Mouse (Mus musculus) lung, postnatal 4 days (tissue): ENCODE measurements around the gene Rnf217.
A peak's percentile ranks its signal among the peaks of the same experiment; 100 is the strongest.

Source experiments
- DNase-seq, 2 experiments: peaks; one replicate each; pipeline ENCODE4 v3.0.0; 2021

The Rnf217 gene

DNA sequence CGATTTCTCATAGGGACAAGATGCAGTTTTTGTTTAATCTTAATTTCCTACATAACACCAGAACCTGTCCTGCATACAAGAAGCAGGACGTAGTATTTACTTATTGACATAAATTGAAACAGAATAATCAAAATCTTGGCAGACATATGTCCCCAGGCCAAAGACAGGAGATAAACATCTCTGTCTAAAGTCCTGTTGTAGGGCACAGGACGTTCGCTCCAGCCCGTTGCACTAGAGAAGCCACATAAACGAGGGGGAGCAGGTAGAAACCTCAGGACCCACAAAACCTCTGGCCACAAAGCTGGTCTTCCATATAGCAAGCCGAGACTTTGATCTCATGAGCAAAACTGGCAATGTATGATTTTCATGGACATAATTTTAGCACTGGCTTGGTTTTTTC is 57.1 kb downstream of the Rnf217 start:
- DNase-seq: no peak

- no peak for DNase-seq
These were observed 57.6 kb downstream of the Rnf217 start for GRCm38 (mm10) chr10:31551362-31551761.

DNA sequence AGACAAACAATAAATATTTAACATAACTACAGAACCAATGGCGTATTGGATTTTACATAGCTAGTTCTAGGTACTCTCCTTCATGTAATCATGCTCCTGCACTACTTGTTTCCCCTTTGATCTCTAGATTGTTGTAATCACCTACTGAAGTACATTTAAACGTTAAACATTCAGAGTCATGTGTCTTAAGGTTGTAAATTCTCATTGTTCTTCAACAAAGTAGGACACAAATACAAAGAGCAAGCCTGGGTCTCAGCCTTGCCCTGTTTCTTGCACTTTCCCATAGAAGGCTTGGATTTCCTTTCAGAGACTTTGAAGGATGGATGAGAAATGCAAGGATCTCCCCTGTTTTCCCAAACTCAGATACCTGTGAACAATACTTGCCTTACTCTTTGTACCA is 61.8 kb downstream of the Rnf217 start:
- no peak for DNase-seq

DNA sequence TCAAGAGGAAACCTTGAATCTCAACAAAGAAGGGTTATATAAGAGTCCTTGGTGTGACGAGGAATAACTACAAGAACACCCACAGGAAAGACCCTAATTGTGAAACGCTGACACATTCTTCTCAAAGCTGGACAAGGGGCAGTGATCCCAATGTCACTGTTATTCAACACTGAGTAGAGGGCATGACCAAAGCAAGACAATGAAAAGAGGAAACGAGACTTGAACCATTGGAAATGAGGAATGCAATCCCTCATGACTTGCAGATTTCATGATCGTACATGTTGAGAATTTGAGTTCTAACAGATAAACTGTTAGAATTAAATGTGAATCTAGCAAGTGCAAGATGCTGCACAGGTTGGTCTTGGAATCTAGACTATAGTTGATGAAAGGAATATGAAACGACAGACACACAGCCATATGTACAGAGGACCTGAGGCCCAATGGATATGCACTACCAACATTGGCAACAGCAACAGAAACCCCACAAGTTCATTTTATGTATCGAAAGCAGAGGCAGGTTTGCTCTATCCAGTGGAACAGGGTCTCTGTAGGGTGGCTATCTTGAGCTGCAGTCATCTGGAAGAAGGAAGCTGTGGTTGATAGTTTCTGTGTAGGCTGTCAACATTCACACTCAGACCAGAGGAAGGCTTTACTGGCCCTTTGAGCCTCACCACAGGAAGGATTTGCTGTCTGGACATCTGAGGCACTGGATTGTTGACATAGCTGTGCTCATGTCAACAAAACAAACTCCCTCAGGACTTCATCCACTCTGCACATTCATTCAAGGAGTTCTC is 64.6 kb downstream of the Rnf217 start:
- DNase-seq: no peak

DNA sequence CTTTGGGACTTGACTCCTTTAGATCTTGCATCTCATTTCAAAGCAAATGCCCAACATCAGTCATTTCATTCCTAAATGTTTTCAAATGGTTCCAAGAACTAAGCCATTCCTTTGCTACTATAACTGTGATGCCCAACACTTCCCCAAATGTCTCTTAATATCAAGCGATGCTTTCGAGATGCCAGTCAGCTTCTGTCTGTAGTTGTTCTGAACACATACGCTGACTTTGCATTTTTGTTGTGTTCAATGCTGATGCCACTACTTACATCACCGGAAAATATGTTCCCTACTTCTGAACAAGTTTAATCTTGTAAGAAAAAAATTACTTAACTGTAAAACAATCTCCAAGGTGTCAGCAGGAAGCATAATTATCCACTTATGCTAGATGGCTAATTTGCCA is 68.5 kb downstream of the Rnf217 start:
- DNase-seq: no peak

GRCm38 (mm10) chr10:31539351-31539750 is 69.6 kb downstream of the Rnf217 start:
- DNase-seq: no peak

DNA sequence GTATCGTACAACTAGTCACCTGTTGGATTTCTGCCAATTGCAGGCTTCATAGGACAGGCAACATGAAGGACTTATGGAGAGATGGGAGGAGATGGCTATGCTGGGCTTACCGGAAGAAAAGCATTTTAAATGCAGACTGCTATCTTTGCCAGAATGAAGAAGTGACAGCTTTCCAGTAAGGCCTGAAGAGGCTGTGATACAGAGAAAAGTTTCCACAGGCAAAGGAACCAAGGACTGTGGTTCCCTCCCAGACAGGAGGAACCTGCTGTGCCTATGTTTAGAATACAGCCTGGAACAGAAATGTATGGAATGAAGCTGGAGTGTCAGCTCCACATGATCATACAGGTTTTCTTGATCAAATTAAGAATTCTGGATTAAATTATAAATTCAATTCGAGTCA is 70.3 kb downstream of the Rnf217 start:
- DNase-seq: no peak

DNA sequence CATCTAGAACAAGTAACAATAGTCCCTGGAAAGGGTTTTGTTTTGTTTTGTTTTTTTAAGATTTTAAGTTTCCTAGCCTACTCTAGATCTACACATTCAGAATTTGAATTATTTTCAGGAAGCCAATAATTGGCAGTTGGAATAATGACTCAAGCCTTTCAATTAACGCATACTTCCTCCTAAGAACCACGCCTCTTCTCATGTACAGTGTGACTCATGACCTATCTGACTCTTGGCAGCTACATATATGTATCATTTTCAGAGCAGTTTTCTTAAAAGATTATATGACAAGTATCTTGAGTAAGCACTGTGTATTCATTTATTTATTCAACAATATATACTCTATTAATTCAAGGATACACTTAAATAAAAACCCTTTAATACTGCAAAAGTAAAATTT is 70.7 kb downstream of the Rnf217 start:
- DNase-seq: no peak

- DNase-seq: no peak
These were observed 71.8 kb downstream of the Rnf217 start for GRCm38 (mm10) chr10:31537213-31537612.

DNA sequence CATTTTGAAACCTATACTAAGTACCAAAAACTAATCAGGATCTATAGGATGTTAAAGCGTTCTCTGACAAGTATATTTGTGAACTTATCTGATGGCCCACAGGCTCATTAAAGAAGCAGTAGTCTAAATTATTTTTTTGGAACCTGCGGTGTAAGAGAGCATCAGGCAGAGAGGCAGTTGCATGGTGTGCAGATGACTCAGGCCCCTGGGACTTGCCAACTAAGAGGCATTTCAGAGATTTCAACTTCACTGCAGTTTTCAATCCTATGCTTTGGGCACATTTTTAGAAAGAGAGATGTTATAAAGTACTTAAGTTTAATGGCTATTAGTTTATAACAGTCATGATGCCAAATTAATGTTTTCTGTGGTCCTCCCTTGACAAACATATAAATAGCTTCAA is 73.9 kb downstream of the Rnf217 start:
- no peak for DNase-seq

DNA sequence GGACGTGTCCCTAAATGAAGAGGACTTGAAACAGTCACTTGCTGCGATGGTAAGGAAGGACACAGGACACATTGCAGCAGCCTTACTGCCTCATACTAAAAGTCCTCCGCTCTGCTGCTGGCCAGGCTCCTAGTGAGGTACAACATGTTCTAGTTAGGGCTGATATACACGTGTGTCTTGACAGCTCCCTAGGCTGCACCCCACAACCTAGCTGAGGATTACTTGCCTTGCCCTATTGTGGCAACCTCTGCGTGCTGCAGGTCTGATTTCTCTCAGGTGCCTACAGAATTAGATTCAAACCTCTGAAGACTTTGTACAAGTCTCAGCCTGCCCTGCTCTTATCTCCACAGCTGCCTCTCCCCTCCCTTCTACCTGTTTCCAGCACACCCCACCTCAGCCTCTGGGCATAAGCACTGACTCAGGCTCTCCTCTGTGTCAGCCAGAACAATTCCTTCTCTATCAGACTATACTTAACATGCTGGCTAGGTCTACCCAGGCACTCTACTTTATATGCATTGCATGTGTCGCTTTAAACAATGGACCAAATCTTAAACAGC is 75.6 kb downstream of the Rnf217 start:
- no peak for DNase-seq

DNA sequence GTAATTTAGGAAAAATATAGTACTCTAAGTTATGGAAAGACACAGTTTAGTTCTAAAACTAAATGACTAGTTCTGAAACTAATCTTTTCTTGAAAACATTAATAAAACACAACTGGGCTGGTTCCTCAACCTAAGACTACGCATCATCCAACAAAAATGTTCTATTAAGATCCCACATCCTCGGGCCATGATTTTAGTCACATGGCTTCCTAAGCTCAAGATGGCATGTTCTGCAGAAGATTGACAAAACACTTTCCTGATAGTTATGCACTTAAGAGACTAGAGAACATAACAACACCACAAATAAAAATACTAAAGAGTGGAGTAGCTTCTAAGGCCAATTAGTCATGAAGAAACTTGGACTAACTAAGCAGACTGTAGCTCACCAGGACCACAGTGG is 76.2 kb downstream of the Rnf217 start:
- DNase-seq: no peak

DNA sequence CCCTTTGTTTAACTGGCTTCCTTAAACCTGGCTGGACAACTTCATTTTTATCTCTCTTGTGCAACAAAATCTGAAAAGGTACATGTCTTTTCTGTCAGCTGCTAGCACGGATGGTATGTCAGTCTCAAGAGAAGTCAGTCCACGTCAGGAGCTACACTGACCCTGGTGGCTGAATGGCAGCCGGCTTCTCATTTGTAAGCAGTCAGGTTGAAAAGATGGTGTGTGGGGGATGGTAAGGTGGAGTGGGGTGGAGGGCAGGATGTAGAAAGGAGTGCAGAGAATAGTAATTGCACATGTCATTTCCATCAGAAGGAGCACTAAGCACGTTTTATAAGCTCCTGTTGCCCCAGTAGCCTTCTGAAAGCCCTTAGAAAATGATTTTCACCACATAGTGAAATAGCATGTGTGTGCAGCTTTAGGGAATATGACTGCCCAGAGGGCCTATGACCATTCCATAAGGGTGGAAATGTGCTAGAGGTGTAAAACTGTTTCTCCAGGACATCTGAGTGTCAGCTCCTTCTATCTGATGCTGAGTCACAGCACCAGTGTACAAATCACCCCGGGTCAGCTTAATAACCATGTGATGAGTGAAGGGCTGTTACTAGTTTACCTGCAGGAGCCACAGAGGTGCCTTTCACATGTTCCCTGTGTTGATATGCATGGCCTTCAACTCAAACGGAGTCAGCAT is 80.5 kb downstream of the Rnf217 start:
- DNase-seq: no peak

- DNase-seq: no peak
These were observed 83.3 kb downstream of the Rnf217 start for GRCm38 (mm10) chr10:31525705-31526104.

GRCm38 (mm10) chr10:31519420-31519819 is 89.6 kb downstream of the Rnf217 start:
- DNase-seq: peak; percentile 25 to 38

GRCm38 (mm10) chr10:31518210-31518609 is 90.8 kb downstream of the Rnf217 start:
- DNase-seq: no peak

DNA sequence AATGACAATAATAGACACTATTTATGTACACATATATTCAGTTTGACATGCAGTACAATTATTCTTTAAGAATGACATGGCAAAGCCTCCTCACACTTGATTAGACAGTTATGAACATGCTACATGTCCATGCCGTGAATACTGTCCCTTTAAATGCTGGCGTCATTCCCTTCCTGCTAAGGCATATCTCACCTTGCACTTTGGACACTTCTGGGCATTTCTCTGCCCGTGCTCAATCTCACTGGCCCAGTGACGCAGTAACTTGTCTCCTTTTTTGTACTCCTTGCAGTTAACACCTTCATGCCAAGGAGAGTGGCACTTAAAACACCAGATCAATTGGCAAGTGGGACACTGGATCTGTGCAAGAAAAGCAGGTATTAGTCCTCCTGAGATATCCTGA is 91.8 kb downstream of the Rnf217 start:
- no peak for DNase-seq

- no peak for DNase-seq
These were observed 93.1 kb downstream of the Rnf217 start for GRCm38 (mm10) chr10:31515897-31516296.

DNA sequence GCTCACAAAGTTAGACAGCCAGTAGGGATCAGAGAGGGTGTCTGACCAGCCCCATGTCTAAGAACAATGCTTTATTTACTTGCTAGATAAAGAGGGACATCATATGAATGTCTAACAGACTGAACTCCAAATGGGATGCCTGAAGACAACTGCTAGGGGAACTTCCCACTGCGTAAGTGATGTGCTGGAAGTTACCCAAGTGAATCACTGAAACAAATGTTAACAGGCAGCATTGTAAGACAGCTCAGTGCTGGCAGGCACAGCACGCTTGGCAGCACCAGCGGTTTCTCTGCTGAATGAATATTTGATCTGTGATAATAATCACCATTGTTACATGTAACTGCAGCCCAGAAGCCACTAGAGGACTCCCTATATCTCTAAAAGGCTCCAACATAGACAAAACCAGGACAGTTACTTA is 104.8 kb downstream of the Rnf217 start:
- DNase-seq: peak; percentile 34 to 70

GRCm38 (mm10) chr10:31503542-31504133 is 105.3 kb downstream of the Rnf217 start:
- no peak for DNase-seq

- DNase-seq: no peak
These were observed 107.3 kb downstream of the Rnf217 start for GRCm38 (mm10) chr10:31501644-31502043.

DNA sequence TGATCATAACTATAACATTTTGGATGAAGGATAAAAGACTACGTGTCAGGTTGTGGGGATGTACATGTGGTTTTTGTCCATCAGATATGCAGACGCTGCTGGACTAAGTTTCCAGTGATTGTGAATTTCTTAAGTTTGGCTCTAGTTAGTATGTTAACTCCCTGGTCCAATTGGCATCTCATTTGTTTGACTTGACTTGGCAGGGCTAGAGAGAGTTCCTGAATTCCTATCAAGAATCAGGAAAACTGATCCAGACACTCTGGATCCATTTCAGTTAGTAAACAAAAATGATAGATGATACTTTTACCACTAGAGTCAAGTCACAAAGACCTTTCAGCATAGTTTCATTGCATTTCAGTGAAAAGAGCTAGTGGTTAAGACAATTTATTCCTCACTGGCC is 112.1 kb downstream of the Rnf217 start:
- no peak for DNase-seq

DNA sequence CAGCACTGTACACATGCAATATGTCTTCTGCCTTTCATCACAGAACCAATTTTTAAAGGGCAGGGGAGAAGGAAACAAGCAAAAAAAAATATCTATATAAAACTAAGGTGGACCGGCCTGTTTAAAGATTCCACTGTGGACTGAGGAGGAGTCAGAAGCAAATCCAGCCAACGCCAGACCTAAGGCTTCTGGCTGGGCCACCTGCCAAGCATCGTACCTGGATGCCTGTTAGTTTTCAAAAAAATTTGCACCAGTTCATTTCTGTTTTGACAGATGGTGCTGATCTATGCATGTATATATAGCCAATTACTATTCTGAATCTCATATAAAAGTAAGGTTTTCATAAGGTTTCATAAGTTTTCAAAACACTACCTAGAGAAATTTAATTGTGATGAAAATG is 113.2 kb downstream of the Rnf217 start:
- no peak for DNase-seq

DNA sequence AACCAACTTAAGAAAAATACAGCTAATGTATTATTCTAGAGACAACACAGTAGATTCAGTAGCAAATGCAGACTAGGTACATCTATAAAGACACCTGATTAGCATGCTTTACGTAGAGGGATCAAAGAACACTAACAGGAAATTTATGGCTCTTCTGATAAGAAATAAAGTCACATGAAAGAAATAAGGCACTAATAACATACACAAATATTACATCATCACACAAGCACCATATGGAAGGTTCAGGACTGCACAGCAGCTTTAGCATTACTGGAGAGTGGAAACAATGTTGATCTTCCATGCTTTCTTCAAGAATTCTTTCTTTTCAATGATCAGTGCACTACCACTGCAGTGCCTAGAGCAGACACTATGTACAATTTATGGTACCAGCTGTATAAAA is 114.7 kb downstream of the Rnf217 start:
- no peak for DNase-seq
